Mouse (Mus musculus) liver, embryonic 14.5 days (tissue): ENCODE measurements around the gene As3mt.

Experiments used
- CTCF ChIP-seq: IDR thresholded peaks from 2 replicates; pipeline ENCODE4 v1.5.1; 2016; ENCODE audit warnings: antibody characterized with exemption, low read depth, control low read depth
- EP300 ChIP-seq: IDR thresholded peaks from 2 replicates; pipeline ENCODE4 v1.6.1; 2016; ENCODE audit warnings: antibody characterized with exemption, low read depth

DNA sequence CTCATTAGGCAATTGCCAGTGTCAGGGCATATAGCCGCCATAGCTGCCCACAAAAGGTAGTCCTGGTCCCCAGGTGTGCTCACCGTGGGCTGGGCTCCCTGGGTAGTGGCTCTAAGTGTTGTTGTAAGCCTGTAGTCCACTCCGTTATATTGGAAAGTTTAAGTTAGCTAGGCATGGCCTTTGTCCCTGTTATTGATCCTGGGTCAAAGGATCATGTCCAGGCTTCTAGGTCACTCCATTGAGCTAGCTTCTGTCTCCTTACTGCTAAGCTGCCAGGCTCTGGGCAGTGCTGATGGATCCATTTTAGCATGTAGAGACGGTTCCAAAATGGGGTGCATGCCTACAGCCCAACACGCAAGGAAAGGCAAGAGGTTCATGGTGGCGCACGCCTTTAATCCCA, 48.9 kb upstream of the As3mt start:
- TF ChIP-seq EP300 (no peak), CTCF (no peak)
